Mouse (Mus musculus) E14TG2a.4 (cell line): ENCODE results near the gene Vmn2r9.

Experiments
- CTCF ChIP-seq: conservative IDR thresholded peaks from 2 replicates; pipeline ENCODE4 v1.5.1; 2014; ENCODE audit warnings: low read length
- POU5F1 ChIP-seq: IDR thresholded peaks from 2 replicates; pipeline ENCODE4 v1.6.1; 2014; ENCODE audit warnings: low read length, borderline replicate concordance

- TF ChIP-seq CTCF (no peak), POU5F1 (no peak)
These were observed 2.9 kb downstream of the Vmn2r9 start for GRCm38 (mm10) chr5:108849466-108849865.
